Comparison of ENCODE assay signal across 14 mouse cellular contexts in genomic region chr13:53316515-53317295, GRCm38 (mm10). TPM values are rescaled to one million over a fixed set of nuclear protein-coding genes. Genes with fewer than 3 reads are reported as not detected.
A peak's percentile ranks its signal among the peaks of the same experiment; 100 is the strongest.
DNase-seq lines count a peak whose midpoint lies in the region; ATAC-seq and TF ChIP-seq lines count a peak whose summit lies in the region.
"Had no signal": no experiment of that assay in that cellular context is flagged by ENCODE, and none has a peak within 500 bp of the region (broad histone marks: within the 10 kb centered on the region; RNA-seq: fewer than 3 reads in every experiment).

No protein-coding gene starts in this region.

- WGBS in kidney, embryonic 14.5 days: 27% methylated on average over 11 of the region's 11 CpGs
- WGBS in thymus, adult 2 months: 28% methylated on average over 11 of the region's 11 CpGs

- peaks cover 6% of the 10 kb centered on the region; the same call in 1 of the 2 replicates for H3K4me1 ChIP-seq in kidney, embryonic 14.5 days (ENCODE audit: control insufficient read depth, insufficient read depth, low read length)
- H3K4me1 ChIP-seq in thymus, adult 2 months (replicated peaks; ENCODE audit: control insufficient read depth, insufficient read depth, low read length): no peaks in the 10 kb centered on the region

- no peak overlapping the region for H3K27ac ChIP-seq in kidney, embryonic 14.5 days (ENCODE audit: low read depth, low read length)
- no peak overlapping the region for H3K27ac ChIP-seq in thymus, adult 2 months (ENCODE audit: control insufficient read depth, insufficient read depth, low read length)

- TF ChIP-seq CTCF in thymus, adult 2 months (IDR thresholded peaks at IDR 0.05; ENCODE audit: borderline replicate concordance, control insufficient read depth, extremely low read depth, insufficient read depth, low read length, poor library complexity): no peak

- no peak overlapping the region for H3K9ac ChIP-seq in kidney, embryonic 14.5 days (ENCODE audit: low read depth, low read length)

- no peaks in the 10 kb centered on the region for H3K27me3 ChIP-seq in kidney, embryonic 14.5 days (ENCODE audit: control insufficient read depth, insufficient read depth, low read length)
- no peaks in the 10 kb centered on the region for H3K27me3 ChIP-seq in thymus, adult 2 months (ENCODE audit: control insufficient read depth, insufficient read depth, low read length)

- ATAC-seq in kidney, embryonic 14.5 days (ENCODE audit: low FRiP score, low TSS enrichment): no peak
- ATAC-seq: activated CD4-positive, CD25-positive, alpha-beta regulatory T cell, adult 4 months had no signal

- no peak overlapping the region for H3K4me2 ChIP-seq in kidney, embryonic 14.5 days (replicated peaks; ENCODE audit: low read depth, low read length)
- H3K4me2 ChIP-seq: heart, embryonic 11.5 days had no signal

- H3K36me3 ChIP-seq in kidney, embryonic 14.5 days (ENCODE audit: control insufficient read depth, insufficient read depth, low read length): no peaks in the 10 kb centered on the region
- H3K36me3 ChIP-seq in thymus, adult 2 months (ENCODE audit: control insufficient read depth, insufficient read depth, low read length): no peaks in the 10 kb centered on the region
- H3K36me3 ChIP-seq: G1E had no signal

- peak; percentile 16 for DNase-seq in kidney, adult 18-20 months
- peak; percentile 10 for DNase-seq in thymus, postnatal 14 days
- no peak for DNase-seq in thymus, postnatal 4 days
- peak; percentile 43 for DNase-seq in kidney, postnatal 10 days
- peak; percentile 63 for DNase-seq in yolk sac, embryonic 10.5 days (ENCODE audit: low spot score)
- no peak for DNase-seq in thymus, adult 2 months
- no peak for DNase-seq in c-Kit-positive CD71-positive TER-119-positive erythroid progenitor cells, embryonic 14.5 days (ENCODE audit: low spot score)
- DNase-seq: cerebellum, adult 11-12 months; gastrocnemius, postnatal 25 days had no signal

- H3K4me3 ChIP-seq in kidney, embryonic 14.5 days (ENCODE audit: low read length): no peak overlapping the region
- H3K4me3 ChIP-seq in thymus, adult 2 months (ENCODE audit: control insufficient read depth, insufficient read depth, low read length): no peak overlapping the region
- H3K4me3 ChIP-seq: erythroblast, embryonic 14.5 days had no signal

- no peaks in the 10 kb centered on the region for H3K9me3 ChIP-seq in kidney, embryonic 14.5 days (ENCODE audit: control insufficient read depth, low read length)

- no peak for TF ChIP-seq POLR2A in thymus, adult 2 months (IDR thresholded peaks at IDR 0.05; ENCODE audit: control insufficient read depth, extremely low read depth, insufficient read depth, low read length, poor library complexity)

RNA-seq across cellular contexts. Expression of gene Ror2, which starts 30.8 kb away (rescaled TPM):
- polyA plus RNA-seq in kidney, embryonic 14.5 days (2014; fragmentation: Nextera tagmentation; extraction: Ambion mirVana): 6.8 and 7.3 TPM in 2 replicates
- polyA plus RNA-seq in thymus, adult 2 months (2012; rRNA removed): 0.65 and 0.71 TPM in 2 replicates
- polyA plus RNA-seq: activated CD4-positive, CD25-positive, alpha-beta regulatory T cell, adult 4 months; erythroblast, embryonic 14.5 days; G1E had no signal

Comparison
In these comparisons a context has a peak if more than half of its experiments do, and no peak if none do; other contexts are left out.
1. DNase-seq: peak in kidney, adult 18-20 months (single experiment), thymus, postnatal 14 days (single experiment), kidney, postnatal 10 days (single experiment) and yolk sac, embryonic 10.5 days (single experiment); none in thymus, postnatal 4 days (single experiment), thymus, adult 2 months (single experiment) and c-Kit-positive CD71-positive TER-119-positive erythroid progenitor cells, embryonic 14.5 days (single experiment).